8 mouse cellular contexts compared by ENCODE assay signal in the genomic region with DNA sequence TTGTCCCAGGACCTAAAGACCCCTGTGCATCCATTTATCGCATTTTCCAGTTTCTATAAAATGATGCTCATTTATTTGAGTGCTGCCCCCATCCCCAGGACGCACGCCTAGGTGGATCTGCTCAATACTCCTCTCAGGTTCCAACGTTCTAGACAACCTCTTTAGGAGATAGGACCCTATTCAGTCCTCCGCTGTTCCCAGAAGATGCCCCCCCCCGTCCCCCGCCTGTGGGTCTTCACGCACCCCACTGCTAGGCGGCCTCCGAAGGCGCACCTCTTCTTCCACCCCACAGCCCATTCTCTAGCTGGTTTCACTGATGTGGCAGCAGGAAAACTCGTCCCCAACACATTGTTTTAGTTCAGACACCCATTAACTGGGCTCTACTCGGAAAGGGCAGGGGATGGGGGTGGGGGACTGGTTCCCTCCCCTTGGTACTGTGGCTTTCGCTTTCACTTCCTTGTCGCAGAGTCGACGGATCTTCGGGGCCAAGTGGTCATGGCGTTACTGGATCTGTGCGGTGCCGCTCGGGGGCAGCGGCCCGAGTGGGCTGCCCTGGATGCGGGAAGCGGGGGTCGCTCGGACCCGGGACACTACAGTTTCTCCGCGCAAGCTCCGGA. TPM values are rescaled to one million over a fixed set of nuclear protein-coding genes. Genes with fewer than 3 reads are reported as not detected.
A peak's percentile ranks its signal among the peaks of the same experiment; 100 is the strongest.
DNase-seq lines count a peak whose midpoint lies in the region; ATAC-seq and TF ChIP-seq lines count a peak whose summit lies in the region.

No protein-coding gene starts in this region.

- TF ChIP-seq EP300 in liver, embryonic 14.5 days (IDR thresholded peaks at IDR 0.05; ENCODE audit: low read depth): no peak

- H3K27ac ChIP-seq in liver, embryonic 14.5 days: no peak overlapping the region

- ATAC-seq in liver, embryonic 14.5 days (ENCODE audit: insufficient read depth): no peak

- intact Hi-C loops in gastrocnemius, postnatal 14 days (cut with DNase I; ENCODE audit: low total_unique reads): no loop called here

- H3K4me1 ChIP-seq in liver, embryonic 14.5 days (replicated peaks; ENCODE audit: control insufficient read depth in 2 of 2, insufficient read depth in 2 of 2, low read length in 1 of 2): no peaks in the 10 kb centered on the region

- peaks cover 34% of the 10 kb centered on the region for H3K27me3 ChIP-seq in liver, embryonic 14.5 days (ENCODE audit: control insufficient read depth, insufficient read depth, low read length)

- peak; percentile 84 for DNase-seq in 416B (ENCODE audit: low read depth)
- peak; percentile 85 for DNase-seq in Muller cell, postnatal 12 days (ENCODE audit: inconsistent ontology term)
- DNase-seq in gastrocnemius, postnatal 14 days: peak; percentile 35
- peak; percentile 93 for DNase-seq in induced T-regulatory cell, adult 2 months (ENCODE audit: low read depth)
- DNase-seq in liver, embryonic 14.5 days (ENCODE audit: low read depth in 3 of 3, low spot score in 3 of 3): no peak
- peak; percentile 79 to 83 for DNase-seq in natural killer cell, adult 2 months (ENCODE audit: low spot score in 2 of 2)
- DNase-seq in ovary, postnatal 14 days (ENCODE audit: low spot score): no peak
- no peak for DNase-seq in right cerebral cortex, postnatal 14 days

- H3K4me2 ChIP-seq in liver, embryonic 14.5 days (ENCODE audit: low read depth): peak overlapping the region; percentile 60

- H3K4me3 ChIP-seq in liver, embryonic 14.5 days (ENCODE audit: insufficient read depth in 1 of 2, low read depth in 2 of 2, low read length in 2 of 2): peak overlapping the region; percentile 28 to 52

- WGBS in liver, embryonic 14.5 days (ENCODE audit: insufficient replicate concordance): 1% methylated on average over 32 of the region's 32 CpGs

- no peaks in the 10 kb centered on the region for H3K9me3 ChIP-seq in liver, embryonic 14.5 days (ENCODE audit: control insufficient read depth, low read length)

- 0 out of 2 replicates have a peak overlapping the region, but pooled peaks have one; percentile 18 for H3K9ac ChIP-seq in liver, embryonic 14.5 days (replicated peaks)

- H3K36me3 ChIP-seq in liver, embryonic 14.5 days (replicated peaks; ENCODE audit: control insufficient read depth, insufficient read depth, low read depth): no peaks in the 10 kb centered on the region

- no peak for TF ChIP-seq CTCF in liver, embryonic 14.5 days (IDR thresholded peaks at IDR 0.05; ENCODE audit: low read depth)

RNA-seq across cellular contexts. Expression of a gene that starts 0.5 kb away (rescaled TPM):
- 1 to 10 TPM; 2.9 to 3.4 TPM for total RNA-seq in gastrocnemius, postnatal 14 days (2021)
- polyA plus RNA-seq in liver, embryonic 14.5 days (2012; rRNA removed): 9.5 and 11.8 TPM in 2 replicates
- polyA plus RNA-seq in liver, embryonic 14.5 days (2014; fragmentation: Nextera tagmentation; extraction: Ambion mirVana): 18.8 and 21.7 TPM in 2 replicates

RNA-seq across cellular contexts. Expression of a gene that starts 5.3 kb away (rescaled TPM):
- 1 to 10 TPM; 4.7 to 5.3 TPM for total RNA-seq in gastrocnemius, postnatal 14 days (2021)
- polyA plus RNA-seq in liver, embryonic 14.5 days (2012; rRNA removed): 2.1 and 2.9 TPM in 2 replicates
- 3.1 and 4.9 TPM in 2 replicates for polyA plus RNA-seq in liver, embryonic 14.5 days (2014; fragmentation: Nextera tagmentation; extraction: Ambion mirVana)

RNA-seq across cellular contexts. Expression of a gene that starts 10.4 kb away (rescaled TPM):
- 1 to 10 TPM; 1.8 to 2.0 TPM for total RNA-seq in gastrocnemius, postnatal 14 days (2021)
- 3.8 and 5.8 TPM in 2 replicates for polyA plus RNA-seq in liver, embryonic 14.5 days (2012; rRNA removed)
- polyA plus RNA-seq in liver, embryonic 14.5 days (2014; fragmentation: Nextera tagmentation; extraction: Ambion mirVana): 6.0 and 7.5 TPM in 2 replicates

RNA-seq across cellular contexts. Expression of a gene that starts 10.7 kb away (rescaled TPM):
- total RNA-seq in gastrocnemius, postnatal 14 days (2021): 1 to 10 TPM; 1.7 to 2.6 TPM
- polyA plus RNA-seq in liver, embryonic 14.5 days (2012; rRNA removed): 1.9 TPM in 2 replicates
- polyA plus RNA-seq in liver, embryonic 14.5 days (2014; fragmentation: Nextera tagmentation; extraction: Ambion mirVana): 2.0 and 2.5 TPM in 2 replicates

RNA-seq across cellular contexts. Expression of a gene that starts 40.7 kb away (rescaled TPM):
- under 1 TPM in 1 of 2 experiments, not detected in 1; 0.13 TPM for total RNA-seq in gastrocnemius, postnatal 14 days (2021)
- 0.13 and 0.20 TPM in 2 replicates for polyA plus RNA-seq in liver, embryonic 14.5 days (2012; rRNA removed)
- polyA plus RNA-seq in liver, embryonic 14.5 days (2014; fragmentation: Nextera tagmentation; extraction: Ambion mirVana): 0.13 and 0.17 TPM in 2 replicates

Comparison
In these comparisons a context has a peak if more than half of its experiments do, and no peak if none do; other contexts are left out.
1. DNase-seq: peak in 416B (single experiment), Muller cell, postnatal 12 days (single experiment), gastrocnemius, postnatal 14 days (single experiment), induced T-regulatory cell, adult 2 months (single experiment) and natural killer cell, adult 2 months (2 of 2); none in liver, embryonic 14.5 days (0 of 3), ovary, postnatal 14 days (single experiment) and right cerebral cortex, postnatal 14 days (single experiment).